Mouse (Mus musculus) erythroblast, embryonic 14.5 days (primary cell): ENCODE data around the gene Rbm6.

ENCODE experiments used
- GATA1 ChIP-seq: IDR thresholded peaks from 2 replicates; pipeline ENCODE4 v1.6.1; 2012; ENCODE audit warnings: low read length, inconsistent platforms, mixed read lengths
- TAL1 ChIP-seq: IDR thresholded peaks from 3 replicates; pipeline ENCODE4 v1.6.1; 2012; ENCODE audit warnings: low read length, inconsistent platforms, mixed read lengths

DNA sequence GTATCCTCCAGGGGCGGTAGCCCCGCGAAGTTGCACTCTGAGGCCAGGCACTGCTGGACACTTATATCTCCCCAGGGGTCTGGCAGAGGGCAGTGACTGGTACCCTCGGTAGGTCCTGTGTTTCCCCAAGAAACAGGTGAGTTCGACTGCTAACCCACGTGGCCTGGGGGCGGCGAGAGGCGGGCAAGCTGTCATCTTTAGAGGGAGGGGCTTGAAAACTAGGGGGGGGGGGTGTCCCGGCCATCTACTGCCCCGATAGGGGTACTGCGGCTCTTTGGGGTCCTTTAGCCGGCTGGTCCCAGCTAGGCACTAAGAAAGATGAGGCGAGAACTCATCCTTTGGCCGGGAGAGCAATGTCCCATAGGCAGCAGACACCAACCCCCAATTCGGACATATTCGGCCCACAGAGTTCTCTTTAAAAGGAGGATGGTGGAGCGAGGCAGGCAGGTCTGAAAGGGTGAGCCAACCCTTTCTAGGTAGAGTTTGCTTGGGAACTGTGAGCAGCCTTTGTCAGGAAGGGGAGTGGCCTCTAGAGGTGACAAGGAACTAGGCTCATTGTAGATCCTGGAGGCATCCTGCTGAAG lies 15.3 kb upstream of the Rbm6 start:
- TF ChIP-seq TAL1 (no peak), GATA1 (no peak)
